Mouse (Mus musculus): ENCODE data around the gene Racgap1.

The Racgap1 gene

GRCm38 (mm10) chr15:99618595-99618994 is 32.9 kb downstream of the Racgap1 start:
- no peak for DNase-seq

GRCm38 (mm10) chr15:99615246-99615645 is 36.2 kb downstream of the Racgap1 start:
- no peak for DNase-seq

GRCm38 (mm10) chr15:99614753-99615152 is 36.7 kb downstream of the Racgap1 start:
- DNase-seq, result no peak

GRCm38 (mm10) chr15:99614273-99614672 is 37.2 kb downstream of the Racgap1 start:
- DNase-seq, result no peak

GRCm38 (mm10) chr15:99611563-99611962 is 39.9 kb downstream of the Racgap1 start:
- no peak for DNase-seq

GRCm38 (mm10) chr15:99608382-99609125 is 42.9 kb downstream of the Racgap1 start:
- no peak for DNase-seq

- no peak for DNase-seq
These were observed 43.9 kb downstream of the Racgap1 start for GRCm38 (mm10) chr15:99607388-99608113.

- no peak for DNase-seq
These were observed 44.9 kb downstream of the Racgap1 start for GRCm38 (mm10) chr15:99606515-99606914.

GRCm38 (mm10) chr15:99605595-99605994 is 45.9 kb downstream of the Racgap1 start:
- no peak for DNase-seq

GRCm38 (mm10) chr15:99603216-99603615 is 48.2 kb downstream of the Racgap1 start:
- no peak for DNase-seq

- DNase-seq, result no peak
These were observed 49.1 kb downstream of the Racgap1 start for GRCm38 (mm10) chr15:99602206-99602820.

- no peak for DNase-seq
These were observed 49.7 kb downstream of the Racgap1 start for GRCm38 (mm10) chr15:99601823-99602120.

- DNase-seq, result no peak
These were observed 50.3 kb downstream of the Racgap1 start, which contains the start of gene Aqp6 for GRCm38 (mm10) chr15:99600986-99601822. Gene Aqp6 (plus strand): TSS chr15:99601400.

GRCm38 (mm10) chr15:99599245-99600070 is 52.0 kb downstream of the Racgap1 start:
- DNase-seq, result no peak

GRCm38 (mm10) chr15:99597596-99597995 is 53.9 kb downstream of the Racgap1 start:
- no peak for DNase-seq

GRCm38 (mm10) chr15:99596841-99597240 is 54.6 kb downstream of the Racgap1 start:
- no peak for DNase-seq

GRCm38 (mm10) chr15:99596056-99596687 is 55.3 kb downstream of the Racgap1 start:
- peak; percentile 82 to 83 for DNase-seq

- DNase-seq, result no peak
These were observed 56.5 kb downstream of the Racgap1 start for GRCm38 (mm10) chr15:99594951-99595350.

GRCm38 (mm10) chr15:99592877-99593276 is 58.6 kb downstream of the Racgap1 start:
- no peak for DNase-seq

GRCm38 (mm10) chr15:99592177-99592576 is 59.3 kb downstream of the Racgap1 start:
- DNase-seq, result peak in 1 of 2 experiments; percentile 39

GRCm38 (mm10) chr15:99590429-99591084 is 60.9 kb downstream of the Racgap1 start, which contains the start of gene Aqp5:
Gene Aqp5 (plus strand): TSS chr15:99590782.
- DNase-seq, result peak in 1 of 2 experiments; percentile 48

All from kidney, postnatal 25 days (tissue).